Mouse (Mus musculus): ENCODE data around the gene Spop. TPM values are rescaled to one million over a fixed set of nuclear protein-coding genes. Genes with fewer than 3 reads are reported as not detected.

Gene Spop
- 189 and 192 TPM in 2 replicates for polyA plus RNA-seq (2015; fragmentation: Nextera tagmentation; extraction: Ambion mirVana)

GRCm38 (mm10) chr11:95413641-95414535, at the start of gene Spop:
Gene Spop (plus strand): TSS chr11:95414080.

GRCm38 (mm10) chr11:95384319-95384972, 29.4 kb upstream of the Spop start, which contains the start of gene Slc35b1:
Gene Slc35b1 (plus strand): TSS chr11:95384692.

GRCm38 (mm10) chr11:95514298-95514861, 100.5 kb downstream of the Spop start, which contains the start of gene Nxph3:
Gene Nxph3 (minus strand): TSS chr11:95514570.

Other genes starting within 250 kb of the Spop start
- gene Tac4, start 152.6 kb upstream of the Spop start, polyA plus RNA-seq (2015; fragmentation: Nextera tagmentation; extraction: Ambion mirVana), result not detected in 2 replicates
- gene Kat7, start 103.8 kb upstream of the Spop start, polyA plus RNA-seq (2015; fragmentation: Nextera tagmentation; extraction: Ambion mirVana), result 46.9 and 51.9 TPM in 2 replicates
- 2.4 and 3.0 TPM in 2 replicates for gene Fam117a, start 77.1 kb upstream of the Spop start, polyA plus RNA-seq (2015; fragmentation: Nextera tagmentation; extraction: Ambion mirVana)
- 145 and 147 TPM in 2 replicates for gene Slc35b1, start 29.4 kb upstream of the Spop start, polyA plus RNA-seq (2015; fragmentation: Nextera tagmentation; extraction: Ambion mirVana)
- gene Nxph3, start 100.5 kb downstream of the Spop start, polyA plus RNA-seq (2015; fragmentation: Nextera tagmentation; extraction: Ambion mirVana), result 2.8 and 2.9 TPM in 2 replicates
- gene Ngfr, start 173.7 kb downstream of the Spop start, polyA plus RNA-seq (2015; fragmentation: Nextera tagmentation; extraction: Ambion mirVana), result 27.2 and 27.5 TPM in 2 replicates